Mouse (Mus musculus): Measurements from ENCODE around the gene Creb3l4. TPM values are rescaled to one million over a fixed set of nuclear protein-coding genes. Genes with fewer than 3 reads are reported as not detected.
"Not testable (repeated sequence)": the region's sequence is repeated elsewhere in the genome, so short reads cannot be mapped to it uniquely, and the experiment has no call there.

Gene Creb3l4
- total RNA-seq, 2 experiments from 2014 or later, result 0.35 TPM; not detected in 1

DNA sequence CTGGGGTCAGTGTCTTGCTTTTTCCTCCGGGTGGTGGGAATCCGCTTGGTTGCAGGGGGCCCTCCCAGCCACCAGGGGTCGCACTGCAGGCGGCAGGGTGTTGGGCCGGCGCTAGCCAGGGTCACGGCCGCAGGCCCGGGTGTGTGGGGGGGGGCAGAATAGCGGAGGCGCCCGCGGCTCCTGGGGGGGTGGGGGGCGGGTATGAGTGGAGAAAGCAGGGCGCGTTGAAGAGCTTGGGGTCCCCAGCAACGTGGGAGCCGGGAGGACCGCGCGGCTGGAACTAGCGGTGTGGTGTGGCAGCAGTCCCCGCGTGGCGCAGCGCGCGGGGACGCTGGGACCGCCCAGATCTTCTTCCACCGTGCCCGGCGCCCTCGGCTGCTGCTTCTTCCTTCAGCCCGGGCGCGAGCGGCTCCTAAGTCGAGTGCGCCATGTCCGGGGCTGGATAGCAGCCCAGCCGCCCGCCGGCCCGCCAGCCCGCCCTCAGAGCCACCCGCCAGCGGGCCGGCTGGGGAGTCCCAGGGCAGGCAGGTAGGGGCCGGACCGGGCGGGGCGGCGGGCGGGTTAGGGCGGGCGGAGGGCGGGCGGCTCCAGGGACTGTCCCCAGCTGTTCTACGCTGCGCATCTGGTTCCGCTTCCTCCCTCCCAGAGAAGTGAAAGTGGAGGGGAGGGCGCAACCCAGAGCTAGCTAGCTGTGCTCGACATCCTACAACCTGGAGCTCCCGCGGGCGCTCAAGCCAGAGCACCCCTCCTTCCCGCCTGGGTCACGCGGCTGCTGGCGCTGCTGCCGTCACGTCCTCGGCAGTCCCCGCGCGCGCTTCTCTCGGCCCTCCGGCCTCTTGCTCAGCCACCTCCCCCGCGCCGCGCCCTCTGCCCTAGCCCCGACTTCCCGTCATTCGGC is 22.0 kb upstream of the Creb3l4 start, which contains the start of gene Dennd4b:
TSS of gene Dennd4b (plus strand) at position 152 of the 898 bp plus-strand sequence.
- DNase-seq, result peak; percentile 92

GRCm38 (mm10) chr3:90264687-90265033 is 21.3 kb upstream of the Creb3l4 start:
- DNase-seq, result no peak

DNA sequence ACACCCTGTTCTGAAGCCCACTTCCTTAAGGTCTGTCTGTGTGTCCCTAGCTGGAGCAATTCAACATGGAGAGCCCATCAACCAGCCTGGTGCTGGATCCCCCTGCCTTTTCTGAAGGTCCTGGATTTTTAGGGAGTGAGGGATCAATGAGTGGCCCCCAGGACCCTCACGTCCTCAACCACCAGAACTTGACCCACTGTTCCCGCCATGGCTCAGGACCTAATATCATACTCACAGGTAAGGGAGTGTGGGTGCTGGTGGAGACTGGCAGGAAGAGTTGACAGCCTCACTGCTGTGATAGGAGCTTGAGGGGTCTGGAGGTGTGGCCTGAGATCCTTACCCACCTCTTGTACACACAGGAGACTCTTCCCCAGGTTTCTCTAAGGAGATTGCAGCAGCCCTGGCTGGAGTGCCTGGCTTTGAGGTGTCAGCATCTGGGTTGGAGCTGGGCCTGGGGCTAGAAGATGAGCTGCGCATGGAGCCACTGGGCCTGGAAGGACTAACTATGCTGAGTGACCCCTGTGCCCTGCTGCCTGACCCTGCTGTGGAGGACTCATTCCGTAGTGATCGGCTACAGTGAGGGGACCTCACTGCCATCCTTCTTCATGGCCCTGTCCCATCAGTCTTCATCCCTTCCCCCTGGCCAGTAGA is 19.9 kb upstream of the Creb3l4 start:
- no peak for DNase-seq

- DNase-seq, result no peak
Measured at GRCm38 (mm10) chr3:90258521-90258920, 15.2 kb upstream of the Creb3l4 start.

DNA sequence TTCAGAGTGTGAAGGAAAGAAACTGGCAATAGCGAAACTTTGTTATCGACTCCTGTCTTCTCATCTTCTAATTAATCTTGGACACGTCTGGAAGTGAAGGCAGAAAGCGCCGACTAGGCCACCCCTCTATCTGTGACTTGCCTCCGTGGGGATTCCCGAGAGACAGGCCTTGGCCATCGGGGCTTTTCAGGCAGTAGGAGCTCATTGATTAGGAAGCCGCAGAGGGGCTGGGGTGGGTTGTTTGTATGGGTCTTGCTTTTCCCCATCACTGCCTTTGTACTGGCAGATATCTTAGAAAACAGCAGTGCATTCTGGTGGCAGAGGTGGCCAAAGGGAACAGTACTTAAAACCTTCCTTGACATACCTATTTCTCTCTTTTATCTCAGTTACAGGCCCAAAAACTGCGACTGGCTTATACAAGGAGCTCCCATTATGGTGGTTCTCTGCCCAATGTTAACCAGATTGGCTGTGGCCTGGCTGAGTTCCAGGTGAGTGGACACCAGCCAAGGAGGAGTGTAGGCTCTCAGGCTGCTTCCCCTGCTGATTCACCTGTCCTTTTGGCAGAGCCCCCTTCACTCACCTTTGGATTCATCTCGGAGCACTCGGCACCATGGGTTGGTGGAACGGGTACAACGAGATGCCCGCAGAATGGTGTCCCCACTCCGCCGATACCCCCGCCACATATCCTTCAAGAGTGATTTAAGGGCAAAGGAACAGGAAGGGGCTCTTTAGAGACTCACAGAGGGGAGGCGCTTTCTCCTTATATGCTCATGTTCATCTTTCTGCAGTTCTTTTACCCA is 13.6 kb upstream of the Creb3l4 start:
- DNase-seq, result no peak

- DNase-seq, result no peak
Measured at GRCm38 (mm10) chr3:90255784-90256353, 12.6 kb upstream of the Creb3l4 start.

- DNase-seq, result no peak
Measured at GRCm38 (mm10) chr3:90255194-90255565, 11.9 kb upstream of the Creb3l4 start.

DNA sequence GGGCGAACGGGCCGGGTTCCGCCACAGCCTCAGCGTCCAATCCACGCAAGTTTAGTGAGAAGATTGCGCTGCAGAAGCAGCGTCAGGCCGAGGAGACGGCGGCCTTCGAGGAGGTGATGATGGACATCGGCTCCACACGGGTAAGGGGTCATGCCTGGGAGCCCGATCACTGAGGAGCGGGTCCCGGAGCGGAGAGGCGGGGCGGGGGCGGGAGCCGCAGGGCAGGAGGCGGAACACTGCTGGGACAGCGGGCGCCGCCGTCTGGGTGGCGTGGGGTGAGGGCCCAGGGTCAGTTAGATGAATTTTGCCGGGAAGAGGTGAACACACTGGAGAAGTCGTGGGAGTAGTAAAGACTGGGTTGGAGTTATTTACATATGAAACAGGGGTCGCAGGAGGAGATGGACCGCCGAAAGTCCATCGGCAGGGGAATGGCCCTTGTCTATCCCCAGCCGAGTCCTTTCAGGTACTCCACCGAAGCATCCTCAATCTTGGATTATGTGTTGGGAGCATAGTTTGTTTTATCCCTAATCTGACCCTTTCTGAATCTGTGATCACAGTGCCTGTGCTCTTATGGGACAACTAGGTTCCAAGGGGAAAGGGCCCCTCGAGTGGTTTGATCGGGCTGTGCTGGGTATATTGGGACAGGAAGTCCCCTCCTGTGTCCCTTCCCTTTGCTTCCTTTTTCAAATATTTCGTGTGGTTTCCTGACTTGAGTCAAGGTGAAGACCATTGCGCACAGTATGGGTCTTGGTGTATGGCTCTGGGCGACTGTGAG is 11.3 kb upstream of the Creb3l4 start:
- no peak for DNase-seq

GRCm38 (mm10) chr3:90253653-90254418 is 10.5 kb upstream of the Creb3l4 start, which contains the start of gene Crtc2:
Crtc2 (plus strand) TSS chr3:90254163.
- peak; percentile 97 for DNase-seq

- not testable (repeated sequence) for DNase-seq
Measured at GRCm38 (mm10) chr3:90253174-90253573, 9.9 kb upstream of the Creb3l4 start.

- not testable (repeated sequence) for DNase-seq
Measured at GRCm38 (mm10) chr3:90252659-90253058, 9.3 kb upstream of the Creb3l4 start.

- DNase-seq, result not testable (repeated sequence)
Measured at GRCm38 (mm10) chr3:90251731-90252226, 8.5 kb upstream of the Creb3l4 start.

DNA sequence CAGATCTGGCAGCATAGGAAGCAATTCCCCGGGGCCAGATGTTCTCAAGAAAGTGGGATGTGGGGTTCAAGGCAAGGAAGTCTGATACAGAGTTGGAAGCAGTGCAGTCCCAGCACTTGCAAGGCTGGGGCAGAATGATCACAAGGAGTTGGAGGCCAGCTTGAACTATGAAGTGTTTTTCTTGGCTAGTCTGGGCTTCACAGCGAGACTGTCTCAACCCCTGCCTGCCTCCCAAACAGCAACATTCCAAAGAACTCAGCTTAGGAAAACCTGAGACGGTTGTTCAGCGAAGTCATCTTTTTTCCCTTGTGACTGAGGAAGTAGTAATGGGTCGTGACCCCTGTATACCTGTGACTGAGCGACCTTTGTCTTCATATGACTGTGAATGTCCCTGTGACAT is 7.5 kb upstream of the Creb3l4 start:
- DNase-seq, result no peak

GRCm38 (mm10) chr3:90248746-90249100 is 5.4 kb upstream of the Creb3l4 start:
- no peak for DNase-seq

DNA sequence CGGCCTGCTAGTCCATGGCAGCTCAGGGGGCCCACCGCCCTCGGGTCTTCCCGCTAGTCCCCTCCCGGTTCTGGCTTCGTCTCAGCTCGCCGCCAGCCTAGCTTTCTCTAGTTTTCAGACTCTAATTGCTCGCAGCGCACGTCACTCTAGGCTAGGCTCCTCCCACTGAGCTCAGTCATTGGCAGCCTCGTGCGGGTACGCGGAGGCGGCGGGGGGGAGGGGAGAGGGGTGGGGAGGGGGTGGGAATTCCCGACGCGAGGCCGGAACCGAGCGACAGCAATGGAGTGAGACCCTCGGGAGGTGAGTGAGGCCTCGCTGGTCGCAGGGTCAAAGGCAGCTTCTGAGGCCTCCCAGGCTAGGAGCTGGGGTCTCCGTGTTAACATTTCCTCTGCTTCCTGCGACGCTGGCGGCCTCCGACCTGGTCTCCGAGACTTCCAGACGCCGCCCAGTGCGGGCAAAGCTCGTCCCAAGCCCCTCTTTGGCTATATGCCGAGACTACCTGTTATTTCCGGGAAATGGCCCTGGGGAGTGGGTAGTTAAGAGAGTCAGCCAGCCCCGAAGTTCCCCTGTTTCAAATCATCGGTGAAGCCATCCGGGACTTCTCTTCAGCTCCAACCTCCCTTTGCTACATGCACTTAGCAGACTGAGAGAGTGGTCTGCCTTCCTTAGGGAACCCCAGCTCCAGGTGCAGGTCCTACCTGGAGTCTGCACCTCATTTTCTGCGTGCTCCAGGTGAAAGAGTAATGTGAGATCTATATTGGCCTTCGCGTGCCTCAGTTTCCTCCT is 4.8 kb upstream of the Creb3l4 start, which contains the start of gene Slc39a1:
TSS of gene Slc39a1 (plus strand) at position 213 of the 786 bp plus-strand sequence.
- peak; percentile 94 for DNase-seq

DNA sequence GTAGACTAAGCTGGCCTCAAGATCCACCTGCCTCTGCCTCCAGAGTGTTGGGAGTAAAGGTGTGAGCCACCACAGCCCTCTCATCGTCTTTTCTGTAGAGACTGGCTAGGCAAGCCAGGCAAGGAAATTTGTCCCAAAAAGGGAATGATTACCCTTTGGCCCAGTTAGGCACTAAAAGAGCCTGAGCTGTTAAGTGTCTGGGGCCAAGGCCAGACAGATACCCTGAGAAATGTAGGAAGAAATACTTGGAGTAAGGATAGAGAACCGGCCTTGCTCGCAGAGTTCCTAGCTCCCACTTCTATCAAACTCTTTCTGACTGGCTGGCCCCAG is 4.3 kb upstream of the Creb3l4 start:
- no peak for DNase-seq

- no peak for DNase-seq
Measured at GRCm38 (mm10) chr3:90245406-90245805, 2.1 kb upstream of the Creb3l4 start.

GRCm38 (mm10) chr3:90241669-90242358 is 1.5 kb downstream of the Creb3l4 start:
- DNase-seq, result no peak

DNA sequence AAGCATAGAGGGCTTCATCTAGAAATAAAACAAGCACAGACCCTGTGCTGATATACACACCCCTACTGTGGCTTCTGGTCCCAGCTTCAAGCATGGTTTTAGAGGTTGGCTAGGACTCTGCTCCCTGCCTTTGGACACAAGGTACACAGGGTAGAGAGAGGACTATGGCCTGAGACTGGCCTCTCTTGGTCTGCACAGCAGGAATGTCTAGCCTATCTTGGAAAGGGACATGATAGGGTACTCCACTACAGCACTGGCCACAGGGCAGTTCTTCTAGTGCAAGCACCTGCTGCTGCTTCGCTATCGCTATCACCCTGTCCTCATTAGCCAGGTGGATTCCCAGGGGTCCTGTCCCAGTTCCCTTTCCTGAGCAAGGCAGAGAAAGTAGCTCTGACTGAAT is 2.1 kb downstream of the Creb3l4 start:
- DNase-seq, result no peak
